Mouse (Mus musculus) kidney, adult 2 months (tissue): ENCODE measurements around the gene Ice2. TPM values are rescaled to one million over a fixed set of nuclear protein-coding genes. Genes with fewer than 3 reads are reported as not detected.

ENCODE experiments used
- DNase-seq: peaks from one replicate; pipeline ENCODE4 v3.0.0; 2021
- H3K27ac ChIP-seq: fragments of 200-500 bp; 2 replicates; pipeline ENCODE4 v1.5.1; 2012; ENCODE audit warnings: low read depth, low read length, control low read depth, inconsistent platforms; ENCODE audit not compliant: insufficient read depth
- H3K27me3 ChIP-seq: fragments of 200-500 bp; replicated peaks from 2 replicates; pipeline ENCODE4 v1.6.1; 2012; ENCODE audit warnings: mild to moderate bottlenecking, moderate library complexity, low read length, inconsistent platforms; ENCODE audit not compliant: control insufficient read depth, insufficient read depth
- H3K36me3 ChIP-seq: fragments of 200-500 bp; 2 replicates; pipeline ENCODE4 v1.6.1; 2012; ENCODE audit warnings: mild to moderate bottlenecking, moderate library complexity, low read length, inconsistent platforms; ENCODE audit not compliant: control insufficient read depth, insufficient read depth
- H3K4me1 ChIP-seq: fragments of 200-500 bp; 2 replicates; pipeline ENCODE4 v1.6.1; 2011; ENCODE audit warnings: low read length; ENCODE audit not compliant: control insufficient read depth, insufficient read depth
- H3K4me3 ChIP-seq: fragments of 200-500 bp; 2 replicates; pipeline ENCODE4 v1.5.1; 2011; ENCODE audit warnings: mild to moderate bottlenecking, low read depth, low read length, control low read depth; ENCODE audit not compliant: insufficient read depth
- CTCF ChIP-seq: fragments of 200-500 bp; conservative IDR thresholded peaks from 2 replicates; pipeline ENCODE4 v1.5.1; 2011; ENCODE audit warnings: low read depth, mild to moderate bottlenecking, control low read depth, low read length, moderate library complexity, mixed read lengths; ENCODE audit not compliant: insufficient read depth, insufficient read length
- POLR2A ChIP-seq: fragments of 200-500 bp; IDR thresholded peaks from one replicate; pipeline ENCODE4 v1.6.1; 2011; ENCODE audit warnings: low read depth, low read length, control low read depth
- WGBS: fragments of 180-500 bp; shearing (Covaris S2); methylation state at CpG from one replicate; pipeline ENCODE4 v1.1.7; 2018; 5-methylcytosine and 5-hydroxymethylcytosine counted together
- polyA plus RNA-seq: library from polyadenylated mRNA; depleted of rRNA; stranded (reverse); fragments of >200 nt; gene quantifications from 2 replicates; pipeline ENCODE4 v1.2.3, GENCODE M21; 2012

Gene Ice2
- polyA plus RNA-seq, 1 experiment = 3.5 TPM

DNA sequence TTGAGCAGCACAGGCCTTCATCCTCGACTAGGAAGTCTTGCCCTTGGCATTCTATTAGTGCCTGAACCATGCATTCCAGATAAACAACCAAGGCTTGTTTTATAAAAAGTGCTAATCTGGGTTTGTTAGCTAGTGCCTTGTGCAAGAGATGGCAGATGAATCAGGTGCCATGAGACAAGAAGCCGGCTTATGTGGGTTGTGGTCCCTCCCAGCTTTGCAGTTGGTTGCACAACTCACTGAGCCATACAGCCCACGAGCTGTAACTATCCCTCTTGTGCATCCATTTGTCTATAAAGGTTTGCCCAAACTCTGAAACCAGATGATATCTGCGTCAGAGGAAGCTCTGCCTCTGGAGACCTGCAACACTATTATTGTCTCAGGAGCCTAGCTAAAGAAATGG is 30.7 kb upstream of the Ice2 start:
- H3K36me3 ChIP-seq = peaks cover 2% of the 10 kb centered on the region
- H3K27ac ChIP-seq = no peak overlapping the region
- no peak for DNase-seq
- no peak overlapping the region for H3K4me3 ChIP-seq
- H3K4me1 ChIP-seq = no peaks in the 10 kb centered on the region
- H3K27me3 ChIP-seq = no peaks in the 10 kb centered on the region
- WGBS = 73% methylated on average over 4 of the region's 4 CpGs
- TF ChIP-seq POLR2A (no peak), CTCF (no peak)

- Histone ChIP-seq H3K27me3 (no peaks in the 10 kb centered on the region), H3K27ac (no peak overlapping the region), H3K36me3 (peaks cover 2% of the 10 kb centered on the region), H3K4me3 (no peak overlapping the region), H3K4me1 (no peaks in the 10 kb centered on the region)
- WGBS = 73% methylated on average over 8 of the region's 8 CpGs
- TF ChIP-seq CTCF (peak; percentile 91), POLR2A (no peak)
- peak; percentile 72 for DNase-seq
Measured at GRCm38 (mm10) chr9:69368071-69368470, 29.6 kb upstream of the Ice2 start.

DNA sequence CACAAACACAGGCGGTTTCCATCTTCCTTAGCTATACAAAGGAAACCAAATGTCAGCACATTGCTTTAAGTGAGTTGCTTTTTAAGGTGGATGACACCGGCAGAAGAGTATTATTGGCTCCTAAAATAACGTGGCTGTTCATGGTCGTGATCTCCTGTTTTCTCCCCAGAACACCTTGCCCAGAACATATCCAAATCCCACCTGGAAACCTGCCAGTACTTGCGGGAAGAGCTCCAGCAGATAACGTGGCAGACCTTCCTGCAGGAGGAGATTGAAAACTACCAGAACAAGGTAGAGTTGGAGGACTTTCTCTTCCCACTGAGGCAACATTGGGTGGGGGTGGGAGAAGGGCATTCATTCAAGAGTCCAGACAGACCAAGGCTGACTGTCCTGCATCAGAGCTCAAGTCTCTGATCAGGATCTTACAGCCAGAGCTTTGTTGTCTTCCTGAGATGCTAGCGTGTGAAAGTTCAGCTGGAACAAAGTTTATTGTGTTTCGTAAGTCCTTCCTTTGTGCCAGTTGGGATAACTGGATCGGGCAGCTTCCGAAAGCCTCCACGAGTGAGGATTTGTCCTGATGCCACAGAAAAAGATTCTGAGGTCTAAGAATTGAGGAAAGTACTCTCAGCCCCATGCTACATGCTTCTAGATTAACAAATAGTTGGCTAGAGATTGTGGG is 26.5 kb upstream of the Ice2 start:
- no peak for DNase-seq
- Histone ChIP-seq H3K27ac (no peak overlapping the region), H3K36me3 (peaks cover 5% of the 10 kb centered on the region), H3K4me1 (no peaks in the 10 kb centered on the region), H3K27me3 (no peaks in the 10 kb centered on the region), H3K4me3 (no peak overlapping the region)
- 81% methylated on average over 11 of the region's 11 CpGs for WGBS
- no peak for TF ChIP-seq CTCF

DNA sequence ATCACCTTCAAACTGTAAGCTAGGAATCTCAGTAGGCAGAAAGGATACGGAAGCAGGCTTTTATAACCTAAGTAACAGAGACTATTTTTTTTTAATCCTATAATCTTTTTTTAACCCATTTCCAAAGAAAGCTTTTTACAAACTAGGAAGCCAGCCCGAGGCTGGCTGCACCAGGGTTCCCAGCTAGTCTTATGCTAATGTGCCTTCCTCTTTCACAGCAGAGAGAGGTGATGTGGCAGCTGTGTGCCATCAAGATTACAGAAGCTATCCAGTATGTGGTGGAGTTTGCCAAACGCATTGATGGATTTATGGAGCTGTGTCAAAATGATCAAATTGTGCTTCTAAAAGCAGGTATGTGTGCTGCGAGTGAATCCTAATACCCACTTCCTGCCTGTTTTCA is 24.8 kb upstream of the Ice2 start:
- Histone ChIP-seq H3K4me1 (no peaks in the 10 kb centered on the region), H3K4me3 (no peak overlapping the region), H3K36me3 (peaks cover 5% of the 10 kb centered on the region), H3K27ac (no peak overlapping the region), H3K27me3 (no peaks in the 10 kb centered on the region)
- 62% methylated on average over 4 of the region's 4 CpGs for WGBS
- no peak for DNase-seq
- TF ChIP-seq CTCF (no peak), POLR2A (no peak)

DNA sequence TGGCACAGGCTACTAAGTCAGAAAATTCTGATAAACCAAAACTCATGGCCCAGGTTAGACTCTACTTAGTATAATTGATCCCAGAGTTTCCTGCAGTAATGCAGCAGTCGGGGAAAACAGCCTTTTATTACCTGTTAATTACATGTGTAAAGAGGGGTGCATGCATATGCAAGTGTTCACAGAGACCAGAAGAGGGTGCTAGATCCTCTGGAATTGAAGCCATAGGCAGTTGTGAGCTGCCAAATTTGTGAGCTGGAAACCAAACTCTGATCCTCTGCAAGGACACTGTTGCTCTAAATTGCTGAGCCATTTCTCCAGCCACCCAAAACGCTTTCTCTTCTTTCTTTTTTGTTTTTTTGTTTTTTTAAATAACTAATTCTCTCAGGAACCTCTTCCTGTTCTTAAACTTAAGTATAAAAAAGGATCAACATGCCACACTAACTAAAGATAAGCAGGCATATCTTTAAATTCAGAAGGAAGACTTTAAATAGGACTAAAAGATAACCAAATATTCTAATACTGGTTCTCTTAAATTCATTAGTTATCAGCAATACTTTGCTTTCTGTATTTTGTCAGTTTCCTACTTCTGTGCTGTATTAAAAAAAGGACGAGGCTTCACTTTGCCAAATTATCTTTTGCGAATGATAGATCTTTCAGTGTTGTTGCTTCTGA is 20.6 kb upstream of the Ice2 start:
- 91% methylated on average over 4 of the region's 4 CpGs for WGBS
- Histone ChIP-seq H3K4me1 (no peaks in the 10 kb centered on the region), H3K27me3 (no peaks in the 10 kb centered on the region), H3K27ac (no peak overlapping the region), H3K36me3 (peaks cover 7% of the 10 kb centered on the region), H3K4me3 (no peak overlapping the region)
- DNase-seq = no peak
- TF ChIP-seq CTCF = 0 out of 2 replicates have a peak, but pooled peaks have one; percentile 25
- no peak for TF ChIP-seq POLR2A

DNA sequence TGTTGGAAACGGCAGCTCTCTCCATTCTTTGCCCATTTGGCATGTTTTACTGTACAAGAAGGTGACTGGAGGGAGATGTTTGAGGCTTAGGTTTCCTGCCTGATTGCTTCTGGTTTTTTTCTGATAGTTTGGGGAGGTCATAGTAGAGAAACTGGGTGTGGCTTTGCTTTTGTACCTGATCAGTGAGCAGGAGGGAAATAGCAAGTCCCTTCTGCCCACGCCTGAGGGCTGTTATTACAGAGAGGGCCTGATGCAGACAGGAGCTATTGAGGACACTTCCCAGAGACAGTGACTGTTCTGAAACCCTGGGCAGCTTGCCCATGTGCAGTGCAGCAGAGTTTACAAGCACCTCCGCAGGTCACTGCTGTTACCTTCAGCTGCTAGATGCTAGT is 20.1 kb upstream of the Ice2 start:
- Histone ChIP-seq H3K4me3 (no peak overlapping the region), H3K27ac (no peak overlapping the region), H3K4me1 (no peaks in the 10 kb centered on the region), H3K36me3 (peaks cover 7% of the 10 kb centered on the region), H3K27me3 (no peaks in the 10 kb centered on the region)
- no peak for TF ChIP-seq CTCF
- no peak for TF ChIP-seq POLR2A
- WGBS = 88% methylated on average over 3 of the region's 3 CpGs
- DNase-seq = no peak

DNA sequence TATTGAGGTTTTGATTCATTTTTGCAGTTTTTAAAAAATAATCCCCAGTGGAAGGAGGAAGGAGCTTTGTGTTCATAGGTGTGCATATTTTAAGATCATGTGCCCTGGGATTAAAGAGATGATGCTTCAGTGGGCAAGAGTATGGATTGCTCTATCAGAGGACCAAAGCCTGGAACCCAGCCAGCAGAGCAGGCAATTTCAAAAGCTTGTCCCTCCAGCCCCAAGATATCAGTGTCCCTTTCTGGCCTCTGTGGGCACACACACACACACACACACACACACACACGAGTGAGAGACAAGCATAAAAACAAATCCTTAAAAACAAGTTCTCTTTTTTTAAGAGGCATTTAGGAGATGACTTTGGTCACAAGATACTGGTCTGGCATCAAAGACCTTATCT is 17.2 kb upstream of the Ice2 start:
- 46% methylated on average over 1 of the region's 1 CpGs for WGBS
- DNase-seq = no peak

More for the DNA sequence above, 17.2 kb upstream of the Ice2 start:
- peaks cover 2% of the 10 kb centered on the region for H3K36me3 ChIP-seq
- no peaks in the 10 kb centered on the region for H3K27me3 ChIP-seq
- TF ChIP-seq POLR2A (no peak), CTCF (no peak)
- H3K4me3 ChIP-seq = no peak overlapping the region
- no peaks in the 10 kb centered on the region for H3K4me1 ChIP-seq
- no peak overlapping the region for H3K27ac ChIP-seq
